Mouse (Mus musculus) spleen, adult 2 months (tissue): ENCODE measurements around the gene Atp6v0b. TPM values are rescaled to one million over a fixed set of nuclear protein-coding genes. Genes with fewer than 3 reads are reported as not detected.

Source experiments
- DNase-seq, 2 experiments: peaks; one replicate each; pipeline versions ENCODE4 v3.0.0 to v3.0.0-alpha.2; 2012 to 2021; ENCODE audit warnings: low spot score in 2 of 2, low read depth in 1 of 2
- H3K27ac ChIP-seq: fragments of 200-500 bp; 2 replicates; pipeline ENCODE4 v1.5.1; 2012; ENCODE audit warnings: low read length, inconsistent platforms; ENCODE audit not compliant: insufficient read depth
- H3K27me3 ChIP-seq: fragments of 200-500 bp; 2 replicates; pipeline ENCODE4 v1.6.1; 2012; ENCODE audit warnings: mild to moderate bottlenecking, moderate library complexity, low read length, inconsistent platforms; ENCODE audit not compliant: control insufficient read depth, insufficient read depth
- H3K36me3 ChIP-seq: fragments of 200-500 bp; 2 replicates; pipeline ENCODE4 v1.6.1; 2012; ENCODE audit warnings: mild to moderate bottlenecking, low read length, inconsistent platforms; ENCODE audit not compliant: control insufficient read depth, insufficient read depth
- H3K4me1 ChIP-seq: fragments of 200-500 bp; 2 replicates; pipeline ENCODE4 v1.6.1; 2011; ENCODE audit warnings: inconsistent platforms; ENCODE audit not compliant: control insufficient read depth, insufficient read depth, insufficient read length
- H3K4me3 ChIP-seq: fragments of 200-500 bp; 2 replicates; pipeline ENCODE4 v1.5.1; 2011; ENCODE audit warnings: mild to moderate bottlenecking, inconsistent platforms; ENCODE audit not compliant: insufficient read depth, insufficient read length; ENCODE audit errors: extremely low read depth
- CTCF ChIP-seq: fragments of 200-500 bp; IDR thresholded peaks from 2 replicates; pipeline ENCODE4 v1.5.1; 2011; ENCODE audit warnings: mild to moderate bottlenecking, inconsistent platforms; ENCODE audit not compliant: insufficient read depth, insufficient read length, insufficient replicate concordance; ENCODE audit errors: extremely low read depth
- POLR2A ChIP-seq: fragments of 200-500 bp; IDR thresholded peaks from 2 replicates; pipeline ENCODE4 v1.6.1; 2011; ENCODE audit warnings: low read depth, low read length, inconsistent platforms
- WGBS: fragments of 180-500 bp; shearing (Covaris S2); methylation state at CpG from one replicate; pipeline ENCODE4 v1.1.7; 2018; 5-methylcytosine and 5-hydroxymethylcytosine counted together
- polyA plus RNA-seq: library from polyadenylated mRNA; depleted of rRNA; stranded (reverse); fragments of >200 nt; gene quantifications from 2 replicates; pipeline ENCODE4 v1.2.3, GENCODE M21; 2012

Atp6v0b gene
- polyA plus RNA-seq, 1 experiment = 382 TPM

DNA sequence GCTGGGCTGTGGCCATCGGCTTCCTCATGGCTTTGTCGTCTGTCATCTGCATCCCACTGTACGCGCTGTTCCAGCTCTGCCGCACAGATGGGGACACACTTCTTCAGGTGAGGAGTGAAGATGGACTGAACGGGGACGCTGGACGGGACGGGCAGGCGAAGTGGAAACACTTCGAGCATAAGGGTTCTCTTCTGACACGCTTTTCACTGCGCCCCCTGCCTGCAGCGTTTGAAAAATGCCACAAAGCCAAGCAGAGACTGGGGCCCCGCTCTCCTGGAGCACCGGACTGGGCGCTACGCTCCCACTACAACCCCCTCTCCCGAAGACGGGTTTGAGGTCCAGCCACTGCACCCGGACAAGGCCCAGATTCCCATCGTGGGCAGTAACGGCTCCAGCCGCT is 19.3 kb downstream of the Atp6v0b start:
- no peak for TF ChIP-seq POLR2A
- peak; percentile 57; the same call in 1 of the 2 replicates for TF ChIP-seq CTCF
- Histone ChIP-seq H3K4me1 (no peaks in the 10 kb centered on the region), H3K4me3 (no peak overlapping the region), H3K27ac (no peak overlapping the region), H3K36me3 (no peaks in the 10 kb centered on the region), H3K27me3 (no peaks in the 10 kb centered on the region)
- 23% methylated on average over 24 of the region's 24 CpGs for WGBS
- DNase-seq = peak in 1 of 2 experiments; percentile 56

DNA sequence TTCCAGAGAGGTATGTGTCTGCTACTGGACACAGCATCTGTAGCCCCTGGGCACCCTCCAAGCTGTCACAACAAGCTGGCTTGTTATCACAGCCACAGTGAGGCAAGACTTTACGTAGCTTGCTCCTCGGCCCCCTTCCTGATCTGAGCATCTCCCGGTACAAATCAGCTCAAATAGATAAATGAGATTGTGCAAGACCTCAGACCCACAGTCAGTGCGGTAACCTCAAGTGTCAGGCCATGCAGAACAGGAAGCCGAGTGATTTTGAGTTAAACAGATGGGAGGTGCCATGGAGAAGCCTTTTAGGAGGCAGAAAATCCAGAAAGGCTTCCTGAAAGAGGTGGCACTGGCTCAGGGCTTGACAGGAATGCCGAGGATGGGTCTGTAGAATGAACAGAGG is 20.1 kb downstream of the Atp6v0b start:
- H3K27ac ChIP-seq = no peak overlapping the region
- no peak overlapping the region for H3K4me3 ChIP-seq
- H3K4me1 ChIP-seq = no peaks in the 10 kb centered on the region
- TF ChIP-seq POLR2A (no peak), CTCF (no peak)
- H3K27me3 ChIP-seq = no peaks in the 10 kb centered on the region
- 43% methylated on average over 6 of the region's 6 CpGs for WGBS
- no peaks in the 10 kb centered on the region for H3K36me3 ChIP-seq
- no peak for DNase-seq

DNA sequence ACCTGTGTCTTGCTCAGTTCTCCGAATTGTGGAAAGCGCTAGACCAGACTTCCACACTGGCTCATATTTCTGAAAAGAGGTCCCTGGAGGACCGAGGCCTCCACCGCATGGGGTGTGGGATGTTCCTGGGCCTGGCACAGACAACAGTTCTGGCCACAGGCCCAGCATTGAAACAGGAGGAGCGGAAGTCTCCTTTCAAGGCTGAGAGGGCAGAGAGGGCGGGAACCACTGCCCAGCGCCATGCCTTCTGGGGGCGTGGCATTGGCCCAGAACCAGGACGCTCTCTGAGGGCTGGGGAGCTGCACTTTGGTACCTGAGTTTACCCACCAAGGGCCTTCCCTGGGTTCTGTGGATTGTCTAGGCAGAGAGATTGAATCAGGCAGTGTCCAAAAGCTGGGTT is 21.1 kb downstream of the Atp6v0b start:
- no peak for TF ChIP-seq POLR2A
- no peak for TF ChIP-seq CTCF

DNA sequence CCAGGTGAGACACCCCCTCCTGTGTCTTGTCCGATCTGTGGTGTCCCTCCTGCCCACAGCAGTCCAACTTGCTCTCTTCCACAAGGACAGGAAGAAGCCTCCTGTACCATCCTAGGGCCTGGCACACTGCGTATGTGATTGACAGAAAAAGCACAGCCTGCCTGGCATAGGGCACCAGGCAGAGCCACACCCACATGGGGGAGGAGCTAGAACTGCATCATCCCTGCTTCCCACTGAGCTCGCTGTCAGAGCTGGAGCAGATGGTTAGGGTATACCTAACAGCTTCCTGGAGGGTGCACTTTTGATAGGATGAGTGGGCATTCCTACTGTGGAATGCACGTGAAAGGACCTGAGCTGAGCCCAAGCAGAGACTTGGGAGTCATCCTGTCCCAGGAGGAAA is 24.3 kb downstream of the Atp6v0b start:
- no peak overlapping the region for H3K4me3 ChIP-seq
- H3K27ac ChIP-seq = no peak overlapping the region
- no peak for DNase-seq
- TF ChIP-seq POLR2A = no peak
- no peak for TF ChIP-seq CTCF
- no peaks in the 10 kb centered on the region for H3K27me3 ChIP-seq
- 75% methylated on average over 4 of the region's 4 CpGs for WGBS
- no peaks in the 10 kb centered on the region for H3K36me3 ChIP-seq
- no peaks in the 10 kb centered on the region for H3K4me1 ChIP-seq

More for the DNA sequence above, 21.1 kb downstream of the Atp6v0b start:
- Histone ChIP-seq H3K4me3 (no peak overlapping the region), H3K27ac (no peak overlapping the region), H3K36me3 (no peaks in the 10 kb centered on the region), H3K4me1 (no peaks in the 10 kb centered on the region), H3K27me3 (no peaks in the 10 kb centered on the region)
- peak in 1 of 2 experiments; percentile 32 for DNase-seq
- WGBS = 50% methylated on average over 9 of the region's 9 CpGs

DNA sequence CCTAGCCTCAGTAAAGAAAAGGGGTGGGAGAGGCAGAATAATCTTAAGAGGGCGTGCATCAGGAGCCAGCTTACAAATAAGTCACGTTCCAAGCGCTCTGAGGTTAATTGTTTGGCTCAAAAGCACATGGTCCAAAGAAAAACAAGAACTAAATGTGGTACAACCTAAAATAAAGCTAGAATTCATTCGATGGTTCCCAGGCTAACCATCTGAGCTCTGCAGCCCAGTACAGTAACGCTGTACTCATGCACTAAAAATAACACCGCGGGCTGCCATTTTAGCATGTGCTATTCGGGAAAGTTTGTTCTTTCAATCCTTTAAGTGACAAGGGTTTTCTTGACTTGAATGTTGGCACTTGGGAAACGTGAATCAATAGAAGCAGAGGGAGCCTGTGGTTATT is 26.6 kb downstream of the Atp6v0b start:
- H3K27me3 ChIP-seq = no peaks in the 10 kb centered on the region
- WGBS = 88% methylated on average over 9 of the region's 9 CpGs
- H3K36me3 ChIP-seq = no peaks in the 10 kb centered on the region
- no peak overlapping the region for H3K4me3 ChIP-seq
- DNase-seq = no peak
- no peak overlapping the region for H3K27ac ChIP-seq
- H3K4me1 ChIP-seq = no peaks in the 10 kb centered on the region
- TF ChIP-seq CTCF = no peak
- TF ChIP-seq POLR2A = no peak

DNA sequence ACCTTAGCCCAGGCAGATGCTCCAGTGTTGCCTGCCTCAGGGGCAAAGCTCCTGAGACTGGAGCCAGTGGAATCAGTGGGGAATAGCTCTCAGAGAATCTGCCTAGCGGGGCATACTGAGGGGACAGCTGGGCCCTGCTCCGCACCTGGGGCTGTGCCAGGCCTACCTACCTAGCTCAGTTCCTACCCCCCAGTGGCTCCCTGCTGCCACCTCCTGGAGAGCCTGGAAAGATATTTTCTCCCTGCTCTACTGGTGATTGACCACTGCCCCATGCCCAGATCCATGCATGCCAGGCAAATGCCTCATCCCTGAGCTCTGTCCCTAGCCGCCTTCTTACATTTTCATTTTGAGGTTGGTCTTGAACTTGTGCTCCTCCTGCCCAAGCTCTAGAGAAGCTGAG is 28.3 kb downstream of the Atp6v0b start:
- H3K27ac ChIP-seq = no peak overlapping the region
- no peaks in the 10 kb centered on the region for H3K27me3 ChIP-seq
- no peaks in the 10 kb centered on the region for H3K4me1 ChIP-seq
- peak in 1 of 2 experiments; percentile 41 for DNase-seq
- H3K36me3 ChIP-seq = no peaks in the 10 kb centered on the region
- TF ChIP-seq POLR2A (no peak), CTCF (peak; percentile 49; the same call in 1 of the 2 replicates)
- no peak overlapping the region for H3K4me3 ChIP-seq
- 76% methylated on average over 3 of the region's 3 CpGs for WGBS

DNA sequence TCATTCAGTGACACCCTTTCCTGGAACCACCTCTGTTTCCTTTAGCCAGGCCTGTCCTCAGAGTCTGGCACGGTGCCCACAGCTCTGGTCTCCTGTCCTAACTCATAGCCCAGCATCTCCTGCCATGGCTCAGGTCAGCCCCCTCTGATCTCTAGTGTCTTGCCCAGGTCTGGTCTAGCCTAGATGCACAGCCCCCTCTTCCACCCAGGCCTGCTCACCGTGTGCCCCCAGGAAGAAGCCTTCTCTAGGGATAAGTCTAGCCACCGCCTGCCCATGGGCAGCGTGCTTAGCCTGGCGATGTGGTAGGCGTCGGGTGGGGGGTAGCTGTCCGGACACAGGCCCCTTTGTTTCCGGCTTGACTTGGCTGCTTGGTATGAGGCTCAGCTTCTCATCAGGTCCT is 32.0 kb downstream of the Atp6v0b start:
- no peak overlapping the region for H3K27ac ChIP-seq
- no peak for TF ChIP-seq CTCF
- TF ChIP-seq POLR2A = no peak
- no peaks in the 10 kb centered on the region for H3K27me3 ChIP-seq
- DNase-seq = no peak
- 93% methylated on average over 9 of the region's 9 CpGs for WGBS
- H3K4me3 ChIP-seq = no peak overlapping the region
- H3K4me1 ChIP-seq = no peaks in the 10 kb centered on the region
- H3K36me3 ChIP-seq = no peaks in the 10 kb centered on the region
